ENCODE assay signal across 8 mouse cellular contexts in the genomic region with DNA sequence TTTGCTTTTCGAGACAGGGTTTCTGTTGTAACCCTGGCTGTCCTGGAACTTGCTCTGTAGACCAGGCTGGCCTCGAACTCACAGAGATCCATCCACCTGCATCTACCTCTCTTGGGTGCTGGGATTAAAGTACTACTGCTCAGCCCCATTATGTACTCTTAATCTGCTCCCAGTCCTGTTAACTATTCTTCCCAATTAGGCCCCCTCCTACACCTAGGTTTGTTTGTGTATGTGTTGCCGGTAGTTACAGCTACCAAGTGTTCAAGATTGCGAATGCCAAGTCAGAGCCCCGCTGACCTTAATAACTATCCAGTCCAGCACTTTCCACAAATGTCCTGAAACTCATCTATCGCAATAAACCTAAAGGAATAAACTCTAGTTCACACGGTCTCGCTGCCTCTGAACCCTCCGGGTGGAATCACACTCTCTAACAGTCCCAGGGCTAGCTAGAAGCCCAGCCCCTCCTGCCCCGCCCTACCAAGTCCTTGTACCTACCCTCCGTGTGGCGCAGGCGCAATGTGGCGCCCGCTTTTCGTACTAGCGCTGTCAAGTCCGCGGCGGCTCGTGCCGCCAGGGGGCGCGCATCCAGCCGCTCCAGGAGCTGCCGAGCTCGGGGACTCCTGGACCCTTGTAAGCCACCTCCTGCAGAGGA. TPM values are rescaled to one million over a fixed set of nuclear protein-coding genes. Genes with fewer than 3 reads are reported as not detected.
DNase-seq lines count a peak whose midpoint lies in the region; ATAC-seq and TF ChIP-seq lines count a peak whose summit lies in the region.

No protein-coding gene starts in this region.

- peak overlapping the region; percentile 42 to 53 for H3K4me3 ChIP-seq in ES-E14 (ENCODE audit: insufficient read depth in 1 of 2, low read depth in 1 of 2, low read length in 2 of 2, poor library complexity in 1 of 2, severe bottlenecking in 1 of 2)
- H3K4me3 ChIP-seq in forebrain, embryonic 15.5 days, result peak overlapping the region; percentile 27
- peak overlapping the region; percentile 7; the same call in 1 of the 2 replicates for H3K4me3 ChIP-seq in neural tube, embryonic 14.5 days (ENCODE audit: low read depth, low read length)
- peak overlapping the region; percentile 51 for H3K4me3 ChIP-seq in testis, adult 2 months (ENCODE audit: control insufficient read depth, low read depth, low read length)

- no peaks in the 10 kb centered on the region for H3K27me3 ChIP-seq in forebrain, embryonic 15.5 days
- H3K27me3 ChIP-seq in neural tube, embryonic 14.5 days (ENCODE audit: control insufficient read depth, insufficient read depth, low read length), result no peaks in the 10 kb centered on the region
- no peaks in the 10 kb centered on the region for H3K27me3 ChIP-seq in testis, adult 2 months (ENCODE audit: control insufficient read depth, insufficient read depth, low read length)

- intact Hi-C loops in heart, postnatal 25 days (cut with DNase I), result loop anchor here (5.0 kb wide), 1 partner anchor 32 kb away; no protein-coding TSS in a partner anchor

- H3K9ac ChIP-seq in ES-E14 (ENCODE audit: insufficient read depth, low read depth, low read length, poor library complexity, severe bottlenecking), result peak overlapping the region; percentile 63
- no peak overlapping the region for H3K9ac ChIP-seq in forebrain, embryonic 15.5 days (replicated peaks)
- no peak overlapping the region for H3K9ac ChIP-seq in neural tube, embryonic 14.5 days (replicated peaks; ENCODE audit: low read depth, low read length)

- DNase-seq in ES-E14 (ENCODE audit: low read depth, low spot score), result peak; percentile 77
- peak; percentile 90 for DNase-seq in cerebellum, adult 11-12 months
- peak; percentile 83 for DNase-seq in heart, postnatal 25 days (ENCODE audit: low spot score)
- DNase-seq in layer of hippocampus, adult 18-20 months (ENCODE audit: low spot score in 2 of 2), result peak; percentile 73 to 87
- DNase-seq in lung, adult 18-20 months, result peak; percentile 91 to 94

- 25% methylated on average over 27 of the region's 27 CpGs for WGBS in forebrain, embryonic 15.5 days
- 17% methylated on average over 27 of the region's 27 CpGs for WGBS in neural tube, embryonic 14.5 days

- no peak for TF ChIP-seq POLR2A in testis, adult 2 months (IDR thresholded peaks at IDR 0.05; ENCODE audit: control insufficient read depth, low read depth, low read length)

- H3K36me3 ChIP-seq in ES-E14 (ENCODE audit: control insufficient read depth, insufficient read depth, low read length, poor library complexity, severe bottlenecking), result no peaks in the 10 kb centered on the region
- H3K36me3 ChIP-seq in forebrain, embryonic 15.5 days, result no peaks in the 10 kb centered on the region
- no peaks in the 10 kb centered on the region for H3K36me3 ChIP-seq in neural tube, embryonic 14.5 days (ENCODE audit: control insufficient read depth, insufficient read depth, low read length)
- no peaks in the 10 kb centered on the region for H3K36me3 ChIP-seq in testis, adult 2 months (ENCODE audit: control insufficient read depth, insufficient read depth, low read length)

- in situ Hi-C loops in ES-E14 (cut with MboI; ENCODE audit: low sequenced_read_pairs in 2 of 2, unreplicated experiment in 2 of 2), result loop anchor here in 1 of 2 experiments (25.0 kb wide), 1 partner anchor 217 kb away; no protein-coding TSS in a partner anchor

- H3K4me2 ChIP-seq in forebrain, embryonic 15.5 days (replicated peaks), result peak overlapping the region; percentile 47
- H3K4me2 ChIP-seq in neural tube, embryonic 14.5 days (ENCODE audit: low read depth, low read length), result peak overlapping the region; percentile 32

- peak; percentile 95 for ATAC-seq in forebrain, embryonic 15.5 days (replicated peaks)
- ATAC-seq in neural tube, embryonic 14.5 days (ENCODE audit: low read depth), result peak; percentile 94

- TF ChIP-seq CTCF in testis, adult 2 months (IDR thresholded peaks at IDR 0.05; ENCODE audit: control insufficient read depth, insufficient read depth, insufficient replicate concordance, low read depth, low read length), result peak; percentile 57

- H3K9me3 ChIP-seq in ES-E14 (ENCODE audit: control insufficient read depth, insufficient read depth, low read depth, low read length), result no peaks in the 10 kb centered on the region
- H3K9me3 ChIP-seq in forebrain, embryonic 15.5 days, result no peaks in the 10 kb centered on the region
- no peaks in the 10 kb centered on the region for H3K9me3 ChIP-seq in neural tube, embryonic 14.5 days (ENCODE audit: control insufficient read depth, low read length)

- H3K4me1 ChIP-seq in ES-E14 (ENCODE audit: control insufficient read depth in 2 of 2, insufficient read depth in 2 of 2, low read length in 2 of 2, poor library complexity in 1 of 2), result 0 out of 4 replicates have a peak, but pooled peaks cover 0 to 2% of the 10 kb centered on the region in 2 experiments
- no peaks in the 10 kb centered on the region for H3K4me1 ChIP-seq in forebrain, embryonic 15.5 days
- no peaks in the 10 kb centered on the region for H3K4me1 ChIP-seq in neural tube, embryonic 14.5 days (ENCODE audit: control insufficient read depth, insufficient read depth, low read length)
- peaks cover 4% of the 10 kb centered on the region for H3K4me1 ChIP-seq in testis, adult 2 months (ENCODE audit: control insufficient read depth, insufficient read depth, low read length)

- no peak overlapping the region for H3K27ac ChIP-seq in ES-E14 (ENCODE audit: insufficient read depth, low read depth, low read length, poor library complexity, severe bottlenecking)
- no peak overlapping the region for H3K27ac ChIP-seq in forebrain, embryonic 15.5 days (replicated peaks)
- no peak overlapping the region for H3K27ac ChIP-seq in neural tube, embryonic 14.5 days (ENCODE audit: low read depth, low read length)
- no peak overlapping the region for H3K27ac ChIP-seq in testis, adult 2 months (ENCODE audit: control insufficient read depth, insufficient read depth, low read depth, low read length)

TF ChIP-seq in ES-E14, 5 proteins besides CTCF, POLR2A, EP300 and RAD21:
- TF ChIP-seq MAFK (IDR thresholded peaks at IDR 0.05; ENCODE audit: insufficient read depth, low read depth, low read length) (no peak), CHD2 (IDR thresholded peaks at IDR 0.05; ENCODE audit: low read depth, low read length) (no peak), ZC3H11A (IDR thresholded peaks at IDR 0.05; ENCODE audit: borderline replicate concordance, low read depth, low read length) (no peak), ZNF384 (IDR thresholded peaks at IDR 0.05; ENCODE audit: low read depth, low read length) (no peak), HCFC1 (IDR thresholded peaks at IDR 0.05; ENCODE audit: borderline replicate concordance, insufficient read depth, low read length) (no peak)

RNA-seq across cellular contexts. Expression of a gene that starts 1.5 kb away (rescaled TPM):
- 0.11 and 0.36 TPM in 2 replicates for total RNA-seq in ES-E14 (2012; rRNA removed)
- polyA plus RNA-seq in forebrain, embryonic 15.5 days (2015; fragmentation: Nextera tagmentation; extraction: Ambion mirVana), result 0.11 and 0.13 TPM in 2 replicates
- 10 to 100 TPM; 24.1 to 26.0 TPM for total RNA-seq in heart, postnatal 25 days (2021)
- total RNA-seq in layer of hippocampus, adult 18-20 months (2021), result under 1 TPM in 1 of 2 experiments, not detected in 1; 0.41 TPM
- 0.20 TPM in 1 of 2 replicates, not detected in the other for polyA plus RNA-seq in neural tube, embryonic 14.5 days (2014; fragmentation: Nextera tagmentation; extraction: Ambion mirVana)
- 0.17 and 0.21 TPM in 2 replicates for polyA plus RNA-seq in testis, adult 2 months (2012; rRNA removed)

RNA-seq across cellular contexts. Expression of a gene that starts 8.3 kb away (rescaled TPM):
- total RNA-seq in ES-E14 (2012; rRNA removed), result 278 and 336 TPM in 2 replicates
- 36.8 and 40.0 TPM in 2 replicates for polyA plus RNA-seq in forebrain, embryonic 15.5 days (2015; fragmentation: Nextera tagmentation; extraction: Ambion mirVana)
- 10 to 100 TPM; 41.6 to 54.1 TPM for total RNA-seq in heart, postnatal 25 days (2021)
- total RNA-seq in layer of hippocampus, adult 18-20 months (2021), result 1 to 10 TPM; 3.9 to 5.1 TPM
- 12.5 and 23.2 TPM in 2 replicates for polyA plus RNA-seq in neural tube, embryonic 14.5 days (2014; fragmentation: Nextera tagmentation; extraction: Ambion mirVana)
- polyA plus RNA-seq in testis, adult 2 months (2012; rRNA removed), result 6.2 and 12.9 TPM in 2 replicates

RNA-seq across cellular contexts. Expression of a gene that starts 17.4 kb away (rescaled TPM):
- 9.5 and 11.5 TPM in 2 replicates for total RNA-seq in ES-E14 (2012; rRNA removed)
- polyA plus RNA-seq in forebrain, embryonic 15.5 days (2015; fragmentation: Nextera tagmentation; extraction: Ambion mirVana), result 47.4 and 50.2 TPM in 2 replicates
- 10 to 100 TPM; 19.5 to 21.3 TPM for total RNA-seq in heart, postnatal 25 days (2021)
- total RNA-seq in layer of hippocampus, adult 18-20 months (2021), result 10 to 100 TPM; 36.5 to 37.4 TPM
- polyA plus RNA-seq in neural tube, embryonic 14.5 days (2014; fragmentation: Nextera tagmentation; extraction: Ambion mirVana), result 50.0 and 55.7 TPM in 2 replicates
- polyA plus RNA-seq in testis, adult 2 months (2012; rRNA removed), result 3.8 and 4.0 TPM in 2 replicates

RNA-seq across cellular contexts. Expression of a gene that starts 22.5 kb away (rescaled TPM):
- total RNA-seq in ES-E14 (2012; rRNA removed), result 1.5 and 2.2 TPM in 2 replicates
- 1.3 and 1.9 TPM in 2 replicates for polyA plus RNA-seq in forebrain, embryonic 15.5 days (2015; fragmentation: Nextera tagmentation; extraction: Ambion mirVana)
- 10 to 100 TPM; 16.5 to 19.9 TPM for total RNA-seq in heart, postnatal 25 days (2021)
- 1 to 10 TPM; 1.5 TPM for total RNA-seq in layer of hippocampus, adult 18-20 months (2021)
- 1.3 and 2.0 TPM in 2 replicates for polyA plus RNA-seq in neural tube, embryonic 14.5 days (2014; fragmentation: Nextera tagmentation; extraction: Ambion mirVana)
- 1.1 and 1.5 TPM in 2 replicates for polyA plus RNA-seq in testis, adult 2 months (2012; rRNA removed)

RNA-seq across cellular contexts. Expression of a gene that starts 34.6 kb away (rescaled TPM):
- total RNA-seq in ES-E14 (2012; rRNA removed), result 55.3 and 57.6 TPM in 2 replicates
- 38.0 and 43.1 TPM in 2 replicates for polyA plus RNA-seq in forebrain, embryonic 15.5 days (2015; fragmentation: Nextera tagmentation; extraction: Ambion mirVana)
- total RNA-seq in heart, postnatal 25 days (2021), result 10 to 100 TPM; 34.4 to 44.8 TPM
- total RNA-seq in layer of hippocampus, adult 18-20 months (2021), result 10 to 100 TPM; 61.6 to 67.4 TPM
- 22.3 and 23.6 TPM in 2 replicates for polyA plus RNA-seq in neural tube, embryonic 14.5 days (2014; fragmentation: Nextera tagmentation; extraction: Ambion mirVana)
- 8.0 and 9.4 TPM in 2 replicates for polyA plus RNA-seq in testis, adult 2 months (2012; rRNA removed)

Comparison
In these comparisons a context has a peak if more than half of its experiments do, and no peak if none do; other contexts are left out.
1. RNA of a gene that starts 1.5 kb away (total RNA-seq): 24.1 to 26.0 TPM in heart, postnatal 25 days; 0.41 TPM in layer of hippocampus, adult 18-20 months and 0.11 to 0.36 TPM in ES-E14; every median in the first group is over 10 times any median in the second.
2. RNA of a gene that starts 8.3 kb away (total RNA-seq): 278 to 336 TPM in ES-E14 and 41.6 to 54.1 TPM in heart, postnatal 25 days; 3.9 to 5.1 TPM in layer of hippocampus, adult 18-20 months; every median in the first group is over 4 times any median in the second.
3. Peak in every context shown above with its lines, with median percentiles within 50 percentile points of each other: DNase-seq and H3K4me3 ChIP-seq.